Mouse (Mus musculus) midbrain, postnatal 0 days (tissue): ENCODE results near the gene Serinc3. TPM values are rescaled to one million over a fixed set of nuclear protein-coding genes. Genes with fewer than 3 reads are reported as not detected.

Experiments
- ATAC-seq: fragments of 200-750 bp; cut with Nextera tagmentation; 2 replicates; pipeline ENCODE4 v1.8.0; 2017; ENCODE audit warnings: moderate number of reproducible peaks, mild to moderate bottlenecking, moderate TSS enrichment, moderate library complexity; ENCODE audit not compliant: low FRiP score
- DNase-seq: peaks from one replicate; pipeline ENCODE4 v3.0.0-alpha.2; 2015; ENCODE audit warnings: low spot score
- H3K27ac ChIP-seq: fragments of 300-500 bp; sonication (generic); 2 replicates; pipeline ENCODE4 v1.5.1; 2014; ENCODE audit warnings: low read depth, mild to moderate bottlenecking, low read length, mixed read lengths
- H3K27me3 ChIP-seq: fragments of 300-500 bp; sonication (generic); 2 replicates; pipeline ENCODE4 v1.6.1; 2014; ENCODE audit warnings: low read length, control low read depth, mixed read lengths; ENCODE audit not compliant: insufficient read depth
- H3K36me3 ChIP-seq: fragments of 300-500 bp; sonication (generic); 2 replicates; pipeline ENCODE4 v1.6.1; 2014; ENCODE audit warnings: low read length, control low read depth, mixed read lengths; ENCODE audit not compliant: insufficient read depth
- H3K4me1 ChIP-seq: fragments of 300-500 bp; sonication (generic); 2 replicates; pipeline ENCODE4 v1.6.1; 2014; ENCODE audit warnings: mild to moderate bottlenecking, control low read depth, antibody characterized with exemption, low read length, mixed read lengths; ENCODE audit not compliant: insufficient read depth
- H3K4me2 ChIP-seq: fragments of 300-500 bp; sonication (generic); 2 replicates; pipeline ENCODE4 v1.6.1; 2014; ENCODE audit warnings: low read depth, mild to moderate bottlenecking, low read length, mixed read lengths; ENCODE audit not compliant: poor library complexity, severe bottlenecking
- H3K4me3 ChIP-seq: fragments of 300-500 bp; sonication (generic); 2 replicates; pipeline ENCODE4 v1.5.1; 2014; ENCODE audit warnings: low read depth, mild to moderate bottlenecking, low read length, moderate library complexity
- H3K9ac ChIP-seq: fragments of 300-500 bp; sonication (generic); replicated peaks from 2 replicates; pipeline ENCODE4 v1.6.1; 2014; ENCODE audit warnings: mild to moderate bottlenecking, low read length, moderate library complexity, mixed read lengths; ENCODE audit not compliant: poor library complexity, severe bottlenecking
- H3K9me3 ChIP-seq: fragments of 300-500 bp; sonication (generic); 2 replicates; pipeline ENCODE4 v1.6.1; 2016; ENCODE audit warnings: low read length, control low read depth
- CTCF ChIP-seq: IDR thresholded peaks from 2 replicates; pipeline ENCODE4 v1.5.1; 2016; ENCODE audit warnings: antibody characterized with exemption, mild to moderate bottlenecking
- WGBS: fragments of 180-500 bp; shearing (Covaris S2); extraction: QIAGEN DNeasy Blood & Tissue Kit; methylation state at CpG from one replicate; pipeline ENCODE4 v1.1.7; 2014; 5-methylcytosine and 5-hydroxymethylcytosine counted together
- polyA plus RNA-seq: library from polyadenylated mRNA; unstranded; fragments of >200 nt; fragmentation: Nextera tagmentation; extraction: Ambion mirVana; gene quantifications from 2 replicates; pipeline ENCODE4 v1.2.1, GENCODE M21; 2015
- total RNA-seq: library from RNA; depleted of rRNA; stranded (reverse); fragments of >200 nt; gene quantifications from 2 replicates; pipeline ENCODE4 v1.2.3, GENCODE M21; 2014

The Serinc3 gene
- total and polyA plus RNA-seq, 2 experiments from 2014 or later, result 35.9 to 96.1 TPM

DNA sequence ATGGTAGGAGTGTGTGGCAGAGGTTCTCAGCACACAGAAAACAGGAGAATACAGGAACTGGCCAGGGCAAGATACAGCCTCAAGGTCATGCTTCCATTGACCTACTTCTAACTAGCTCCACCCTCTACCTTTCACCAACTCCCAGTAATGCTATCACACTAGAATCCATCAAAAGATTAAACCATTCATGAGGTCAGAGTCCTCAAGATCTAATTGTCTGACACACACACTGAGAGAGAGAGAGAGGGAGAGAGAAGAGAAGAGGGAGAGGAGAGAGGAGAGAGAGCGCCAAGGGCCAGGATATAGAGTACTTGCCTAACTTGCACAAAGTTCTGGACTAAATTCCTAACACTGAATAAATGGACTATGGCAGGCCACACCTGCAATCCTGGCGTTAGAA, 37.4 kb upstream of the Serinc3 start:
- Histone ChIP-seq H3K4me3 (no peak overlapping the region), H3K9ac (no peak overlapping the region), H3K27me3 (no peaks in the 10 kb centered on the region), H3K4me2 (no peak overlapping the region), H3K27ac (no peak overlapping the region), H3K36me3 (no peaks in the 10 kb centered on the region), H3K9me3 (no peaks in the 10 kb centered on the region), H3K4me1 (peaks cover 10% of the 10 kb centered on the region; the same call in 1 of the 2 replicates)
- TF ChIP-seq CTCF, result no peak
- WGBS, result 91% methylated on average over 2 of the region's 2 CpGs
- ATAC-seq (no peak), DNase-seq (no peak)

GRCm38 (mm10) chr2:163676745-163677144, 31.8 kb upstream of the Serinc3 start:
- no peak overlapping the region for H3K9ac ChIP-seq
- no peaks in the 10 kb centered on the region for H3K9me3 ChIP-seq
- no peaks in the 10 kb centered on the region for H3K36me3 ChIP-seq
- DNase-seq, result no peak
- no peak for TF ChIP-seq CTCF
- no peak overlapping the region for H3K4me3 ChIP-seq
- H3K27ac ChIP-seq, result no peak overlapping the region
- 87% methylated on average over 3 of the region's 3 CpGs for WGBS
- H3K4me1 ChIP-seq, result peaks cover 12% of the 10 kb centered on the region
- no peaks in the 10 kb centered on the region for H3K27me3 ChIP-seq
- ATAC-seq, result no peak
- H3K4me2 ChIP-seq, result no peak overlapping the region

DNA sequence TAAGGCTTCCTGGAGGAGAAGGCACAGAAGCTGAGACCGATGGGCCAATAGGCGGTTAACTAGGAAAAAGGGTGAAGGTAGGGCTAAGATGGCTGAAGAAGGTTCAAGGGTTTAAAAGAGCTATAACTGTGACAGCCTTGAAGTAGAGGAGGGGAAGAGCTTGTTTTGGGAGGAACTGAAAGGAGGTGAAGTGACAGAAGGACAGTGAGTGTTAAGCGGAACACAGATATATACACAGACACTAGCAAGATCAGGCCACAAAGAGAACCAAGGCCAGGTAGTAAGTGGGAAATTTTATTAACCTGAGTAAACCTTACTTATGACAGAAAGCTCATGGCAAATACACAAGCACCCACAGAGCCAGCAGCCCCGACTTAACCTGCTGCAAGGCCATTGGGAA, 31.4 kb upstream of the Serinc3 start:
- Histone ChIP-seq H3K9ac (no peak overlapping the region), H3K36me3 (no peaks in the 10 kb centered on the region), H3K9me3 (no peaks in the 10 kb centered on the region), H3K4me1 (peaks cover 12% of the 10 kb centered on the region), H3K27ac (no peak overlapping the region), H3K4me3 (no peak overlapping the region), H3K27me3 (no peaks in the 10 kb centered on the region), H3K4me2 (no peak overlapping the region)
- DNase-seq, result no peak
- WGBS, result 92% methylated on average over 4 of the region's 4 CpGs
- no peak for TF ChIP-seq CTCF
- no peak for ATAC-seq

DNA sequence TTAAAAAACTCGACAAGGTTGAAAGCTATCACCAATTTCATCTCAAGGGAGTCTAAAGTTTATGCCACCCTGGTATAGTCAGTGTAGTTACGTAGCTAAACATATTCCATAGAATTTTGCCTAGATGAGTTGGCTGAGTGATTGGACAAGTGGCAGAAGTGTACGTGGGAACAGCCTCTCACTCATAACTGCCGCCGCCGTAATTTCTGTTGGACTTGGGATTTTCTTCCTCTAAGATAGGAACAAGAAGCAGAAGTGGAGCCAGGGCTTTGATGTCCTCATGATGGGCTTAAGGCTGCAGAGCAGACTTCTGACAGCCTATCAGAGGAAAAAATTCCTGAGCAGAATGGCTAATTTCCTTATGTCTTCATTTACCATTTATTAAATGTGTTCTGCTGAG, 30.7 kb upstream of the Serinc3 start:
- no peak overlapping the region for H3K4me2 ChIP-seq
- no peak overlapping the region for H3K27ac ChIP-seq
- no peak overlapping the region for H3K4me3 ChIP-seq
- no peaks in the 10 kb centered on the region for H3K9me3 ChIP-seq
- H3K36me3 ChIP-seq, result no peaks in the 10 kb centered on the region
- no peaks in the 10 kb centered on the region for H3K27me3 ChIP-seq
- H3K9ac ChIP-seq, result no peak overlapping the region
- TF ChIP-seq CTCF, result no peak
- DNase-seq (no peak), ATAC-seq (no peak)
- 56% methylated on average over 6 of the region's 6 CpGs for WGBS
- H3K4me1 ChIP-seq, result peaks cover 12% of the 10 kb centered on the region

DNA sequence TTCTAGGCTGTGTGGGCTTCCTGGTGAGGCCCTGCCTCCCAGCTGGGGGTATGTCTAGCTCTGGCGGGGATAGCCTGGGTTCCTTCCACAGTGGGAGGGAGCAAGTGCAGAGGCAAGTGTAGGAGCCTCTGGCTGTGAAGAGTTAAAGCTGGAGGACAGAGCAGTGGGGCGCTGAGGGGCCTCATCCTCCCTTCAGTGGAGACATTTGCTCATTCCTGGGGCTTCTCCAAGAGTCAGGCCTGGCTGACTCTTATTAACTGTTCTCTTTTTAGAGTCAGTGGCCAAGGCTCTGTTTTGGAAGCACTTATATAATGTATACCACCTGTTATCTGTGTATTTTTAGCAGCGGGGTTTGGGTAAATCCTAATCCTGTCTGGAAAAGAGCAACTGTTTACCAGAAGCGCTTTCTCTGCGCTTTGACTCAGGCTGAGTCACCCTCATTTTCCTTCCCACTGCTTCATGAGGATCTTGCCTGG, 30.3 kb upstream of the Serinc3 start:
- Histone ChIP-seq H3K4me2 (no peak overlapping the region), H3K9ac (0 out of 2 replicates have a peak overlapping the region, but pooled peaks have one; percentile 1), H3K36me3 (no peaks in the 10 kb centered on the region), H3K27ac (no peak overlapping the region), H3K27me3 (no peaks in the 10 kb centered on the region), H3K4me1 (peaks cover 12% of the 10 kb centered on the region), H3K9me3 (no peaks in the 10 kb centered on the region), H3K4me3 (no peak overlapping the region)
- 43% methylated on average over 5 of the region's 5 CpGs for WGBS
- ATAC-seq (no peak), DNase-seq (no peak)
- TF ChIP-seq CTCF, result no peak

GRCm38 (mm10) chr2:163674397-163674796, 29.5 kb upstream of the Serinc3 start:
- WGBS, result 78% methylated on average over 5 of the region's 5 CpGs
- no peak for DNase-seq
- Histone ChIP-seq H3K36me3 (no peaks in the 10 kb centered on the region), H3K9ac (0 out of 2 replicates have a peak overlapping the region, but pooled peaks have one; percentile 1), H3K9me3 (no peaks in the 10 kb centered on the region), H3K4me3 (no peak overlapping the region), H3K4me1 (peaks cover 12% of the 10 kb centered on the region), H3K4me2 (no peak overlapping the region), H3K27me3 (no peaks in the 10 kb centered on the region), H3K27ac (no peak overlapping the region)
- no peak for ATAC-seq
- no peak for TF ChIP-seq CTCF
